25 mouse cellular contexts compared by ENCODE assay signal in genomic region chr5:74101761-74102160, GRCm38 (mm10). TPM values are rescaled to one million over a fixed set of nuclear protein-coding genes. Genes with fewer than 3 reads are reported as not detected.
DNase-seq lines count a peak whose midpoint lies in the region; ATAC-seq lines count a peak whose summit lies in the region.
"Had no signal": no experiment of that assay in that cellular context is flagged by ENCODE, and none has a peak within 500 bp of the region (broad histone marks: within the 10 kb centered on the region; RNA-seq: fewer than 3 reads in every experiment).

No protein-coding gene starts in this region.

- ATAC-seq in embryonic facial prominence, embryonic 14.5 days (ENCODE audit: low read depth): no peak
- ATAC-seq in activated CD4-positive, CD25-positive, alpha-beta regulatory T cell, adult 4 months: no peak
- ATAC-seq: CD4-positive, CD25-positive, alpha-beta regulatory T cell, adult 4 months; forebrain, embryonic 15.5 days; hindbrain, embryonic 16.5 days; intestine, embryonic 15.5 days had no signal

- no peak overlapping the region for H3K4me2 ChIP-seq in embryonic facial prominence, embryonic 14.5 days (ENCODE audit: low read depth, low read length)
- H3K4me2 ChIP-seq: embryonic facial prominence, embryonic 12.5 days; forebrain, embryonic 12.5 days; forebrain, embryonic 15.5 days; heart, embryonic 12.5 days; heart, embryonic 15.5 days; hindbrain, embryonic 13.5 days; intestine, embryonic 15.5 days had no signal

- no peaks in the 10 kb centered on the region for H3K4me1 ChIP-seq in embryonic facial prominence, embryonic 14.5 days (ENCODE audit: control insufficient read depth, insufficient read depth, low read length)
- H3K4me1 ChIP-seq in embryonic facial prominence, embryonic 10.5 days: peaks cover 8% of the 10 kb centered on the region; the same call in 1 of the 2 replicates
- H3K4me1 ChIP-seq: embryonic facial prominence, embryonic 12.5 days; forebrain, embryonic 12.5 days; heart, embryonic 12.5 days; heart, embryonic 15.5 days; hindbrain, embryonic 10.5 days; hindbrain, embryonic 13.5 days; intestine, embryonic 15.5 days had no signal

- H3K9ac ChIP-seq in embryonic facial prominence, embryonic 14.5 days (ENCODE audit: low read depth, low read length): no peak overlapping the region
- H3K9ac ChIP-seq: embryonic facial prominence, embryonic 12.5 days; forebrain, embryonic 12.5 days; forebrain, embryonic 15.5 days; heart, embryonic 12.5 days; heart, embryonic 15.5 days; hindbrain, embryonic 13.5 days; intestine, embryonic 15.5 days had no signal

- no peaks in the 10 kb centered on the region for H3K27me3 ChIP-seq in embryonic facial prominence, embryonic 14.5 days (replicated peaks; ENCODE audit: control insufficient read depth, insufficient read depth, low read length)
- H3K27me3 ChIP-seq in embryonic facial prominence, embryonic 10.5 days (replicated peaks; ENCODE audit: low read depth, poor library complexity, severe bottlenecking): no peaks in the 10 kb centered on the region
- H3K27me3 ChIP-seq: embryonic facial prominence, embryonic 12.5 days; forebrain, embryonic 12.5 days; forebrain, embryonic 15.5 days; heart, embryonic 12.5 days; heart, embryonic 15.5 days; hindbrain, embryonic 13.5 days; intestine, embryonic 15.5 days had no signal

- WGBS in embryonic facial prominence, embryonic 14.5 days: 69% methylated on average over 6 of the region's 6 CpGs
- 84% methylated on average over 6 of the region's 6 CpGs for WGBS in embryonic facial prominence, embryonic 10.5 days

- peak; percentile 34 to 72 for DNase-seq in adrenal gland, adult (ENCODE audit: inconsistent age in 2 of 2, low spot score in 1 of 2)
- no peak for DNase-seq in adrenal gland, adult 8-10 months
- peak; percentile 55 for DNase-seq in embryonic facial prominence, embryonic 14.5 days (ENCODE audit: low spot score)
- no peak for DNase-seq in embryonic facial prominence, embryonic 10.5 days (ENCODE audit: low spot score)
- peak; percentile 46 for DNase-seq in right cerebral cortex, adult 18-20 months
- DNase-seq in right cerebral cortex, postnatal 14 days: no peak
- DNase-seq: cerebellum, adult 18-20 months; cerebellum, adult 9-10 months; cerebellum, postnatal 14 days; gastrocnemius, postnatal 25 days; heart, adult 18-20 months; heart, postnatal 10 days; heart, postnatal 36 days had no signal

- no peak overlapping the region for H3K27ac ChIP-seq in embryonic facial prominence, embryonic 14.5 days (replicated peaks; ENCODE audit: low read depth, low read length)
- H3K27ac ChIP-seq in embryonic facial prominence, embryonic 10.5 days (replicated peaks): no peak overlapping the region
- H3K27ac ChIP-seq: embryonic facial prominence, embryonic 12.5 days; forebrain, embryonic 12.5 days; forebrain, embryonic 15.5 days; heart, embryonic 15.5 days; hindbrain, embryonic 10.5 days; hindbrain, embryonic 13.5 days; intestine, embryonic 15.5 days had no signal

- peaks cover 3% of the 10 kb centered on the region; the same call in 1 of the 2 replicates for H3K36me3 ChIP-seq in embryonic facial prominence, embryonic 14.5 days (ENCODE audit: control insufficient read depth, insufficient read depth, low read length)
- H3K36me3 ChIP-seq in embryonic facial prominence, embryonic 10.5 days (replicated peaks): peaks cover 19% of the 10 kb centered on the region
- H3K36me3 ChIP-seq: forebrain, embryonic 15.5 days; intestine, embryonic 15.5 days had no signal

- H3K4me3 ChIP-seq in embryonic facial prominence, embryonic 14.5 days (ENCODE audit: low read depth, low read length): no peak overlapping the region
- H3K4me3 ChIP-seq in embryonic facial prominence, embryonic 10.5 days: no peak overlapping the region
- H3K4me3 ChIP-seq: embryonic facial prominence, embryonic 12.5 days; erythroblast, embryonic 14.5 days; forebrain, embryonic 12.5 days; forebrain, embryonic 15.5 days; heart, embryonic 12.5 days; heart, embryonic 15.5 days; hindbrain, embryonic 10.5 days; hindbrain, embryonic 13.5 days; intestine, embryonic 15.5 days had no signal

- no peaks in the 10 kb centered on the region for H3K9me3 ChIP-seq in embryonic facial prominence, embryonic 14.5 days (ENCODE audit: control insufficient read depth, low read length)
- H3K9me3 ChIP-seq in embryonic facial prominence, embryonic 10.5 days: no peaks in the 10 kb centered on the region
- H3K9me3 ChIP-seq: embryonic facial prominence, embryonic 12.5 days; forebrain, embryonic 12.5 days; forebrain, embryonic 15.5 days; heart, embryonic 15.5 days; hindbrain, embryonic 10.5 days; hindbrain, embryonic 13.5 days; intestine, embryonic 15.5 days had no signal

RNA-seq across cellular contexts. Expression of gene Usp46, which starts 33.5 kb away (rescaled TPM):
- total RNA-seq in adrenal gland, adult 8-10 months (2022): 10 to 100 TPM; 35.5 to 44.5 (median 40.4) TPM
- polyA plus RNA-seq in embryonic facial prominence, embryonic 14.5 days (2014; fragmentation: Nextera tagmentation; extraction: Ambion mirVana): 35.4 and 36.5 TPM in 2 replicates
- polyA plus RNA-seq in embryonic facial prominence, embryonic 10.5 days (2016; fragmentation: Nextera tagmentation; extraction: Ambion mirVana): 41.6 and 43.2 TPM in 2 replicates
- 10 to 100 TPM in 1 of 2 experiments, 1 to 10 TPM in 1; 8.4 to 10.6 TPM for polyA plus RNA-seq in activated CD4-positive, CD25-positive, alpha-beta regulatory T cell, adult 4 months (2017; shearing (Covaris generic))

Comparison
In these comparisons a context has a peak if more than half of its experiments do, and no peak if none do; other contexts are left out.
1. DNase-seq: peak in adrenal gland, adult (2 of 2), embryonic facial prominence, embryonic 14.5 days (single experiment) and right cerebral cortex, adult 18-20 months (single experiment); none in adrenal gland, adult 8-10 months (single experiment), embryonic facial prominence, embryonic 10.5 days (single experiment) and right cerebral cortex, postnatal 14 days (single experiment).